Comparison of ENCODE assay signal across 8 mouse cellular contexts in genomic region chr1:155029195-155029879, GRCm38 (mm10).
A peak's percentile ranks its signal among the peaks of the same experiment; 100 is the strongest.
DNase-seq lines count a peak whose midpoint lies in the region; ATAC-seq lines count a peak whose summit lies in the region.

No protein-coding gene starts in this region.

- H3K9ac ChIP-seq in forebrain, embryonic 11.5 days (ENCODE audit: low read length): no peak overlapping the region
- H3K9ac ChIP-seq in stomach, embryonic 16.5 days (ENCODE audit: low read length): 0 out of 2 replicates have a peak overlapping the region, but pooled peaks have one; percentile 8

- intact Hi-C loops in left cerebral cortex, postnatal 36 days (cut with DNase I): no loop called here

- peaks cover 58% of the 10 kb centered on the region for H3K4me1 ChIP-seq in forebrain, embryonic 10.5 days
- H3K4me1 ChIP-seq in forebrain, embryonic 11.5 days (replicated peaks; ENCODE audit: control insufficient read depth, insufficient read depth, low read length): peaks cover 8% of the 10 kb centered on the region
- H3K4me1 ChIP-seq in stomach, embryonic 16.5 days (ENCODE audit: control insufficient read depth, insufficient read depth, low read length): no peaks in the 10 kb centered on the region

- H3K36me3 ChIP-seq in forebrain, embryonic 10.5 days (replicated peaks): no peaks in the 10 kb centered on the region
- H3K36me3 ChIP-seq in forebrain, embryonic 11.5 days (ENCODE audit: control insufficient read depth, insufficient read depth, low read length): no peaks in the 10 kb centered on the region
- no peaks in the 10 kb centered on the region for H3K36me3 ChIP-seq in stomach, embryonic 16.5 days (ENCODE audit: control insufficient read depth, insufficient read depth, low read length)

- peak overlapping the region; percentile 45 for H3K27ac ChIP-seq in forebrain, embryonic 10.5 days
- H3K27ac ChIP-seq in forebrain, embryonic 11.5 days (ENCODE audit: low read depth, low read length): no peak overlapping the region
- H3K27ac ChIP-seq in stomach, embryonic 16.5 days (ENCODE audit: low read length): no peak overlapping the region

- H3K4me2 ChIP-seq in forebrain, embryonic 11.5 days (ENCODE audit: low read depth, low read length, severe bottlenecking): no peak overlapping the region
- no peak overlapping the region for H3K4me2 ChIP-seq in stomach, embryonic 16.5 days (ENCODE audit: low read depth, low read length)

- H3K27me3 ChIP-seq in forebrain, embryonic 10.5 days (ENCODE audit: poor library complexity, severe bottlenecking): peaks cover 32% of the 10 kb centered on the region
- no peaks in the 10 kb centered on the region for H3K27me3 ChIP-seq in forebrain, embryonic 11.5 days (ENCODE audit: control insufficient read depth, insufficient read depth, low read length)
- H3K27me3 ChIP-seq in stomach, embryonic 16.5 days (ENCODE audit: control insufficient read depth, insufficient read depth, low read length): no peaks in the 10 kb centered on the region

- no peak for DNase-seq in forebrain, embryonic 10.5 days (ENCODE audit: extremely low spot score, low spot score)
- no peak for DNase-seq in forebrain, embryonic 11.5 days (ENCODE audit: low spot score)
- peak; percentile 94 for DNase-seq in right cerebral cortex, adult 18-20 months
- no peak for DNase-seq in right cerebral cortex, postnatal 4 days
- DNase-seq in left cerebral cortex, postnatal 36 days (ENCODE audit: low spot score in 2 of 2): peak; percentile 82 to 90
- no peak for DNase-seq in gastrocnemius, adult 8-10 months (ENCODE audit: low spot score in 2 of 2)
- no peak for DNase-seq in MN1 (ENCODE audit: low spot score)

- WGBS in forebrain, embryonic 10.5 days: 71% methylated on average over 17 of the region's 17 CpGs
- 57% methylated on average over 17 of the region's 17 CpGs for WGBS in forebrain, embryonic 11.5 days
- WGBS in stomach, embryonic 16.5 days: 65% methylated on average over 17 of the region's 17 CpGs

- ATAC-seq in forebrain, embryonic 11.5 days (replicated peaks; ENCODE audit: low FRiP score): no peak
- ATAC-seq in stomach, embryonic 16.5 days (ENCODE audit: insufficient read depth, low FRiP score): no peak

- no peak overlapping the region for H3K4me3 ChIP-seq in forebrain, embryonic 10.5 days
- no peak overlapping the region for H3K4me3 ChIP-seq in forebrain, embryonic 11.5 days (ENCODE audit: low read depth, low read length)
- H3K4me3 ChIP-seq in stomach, embryonic 16.5 days (replicated peaks; ENCODE audit: low read length): no peak overlapping the region

- no peaks in the 10 kb centered on the region for H3K9me3 ChIP-seq in forebrain, embryonic 10.5 days
- H3K9me3 ChIP-seq in forebrain, embryonic 11.5 days (ENCODE audit: control insufficient read depth, low read length): no peaks in the 10 kb centered on the region
- H3K9me3 ChIP-seq in stomach, embryonic 16.5 days (replicated peaks; ENCODE audit: control insufficient read depth, low read length): 0 out of 2 replicates have a peak, but pooled peaks cover 4% of the 10 kb centered on the region

Comparison
In these comparisons a context has a peak if more than half of its experiments do, and no peak if none do; other contexts are left out.
1. DNase-seq: peak in right cerebral cortex, adult 18-20 months (single experiment) and left cerebral cortex, postnatal 36 days (2 of 2); none in forebrain, embryonic 10.5 days (single experiment), forebrain, embryonic 11.5 days (single experiment), right cerebral cortex, postnatal 4 days (single experiment), gastrocnemius, adult 8-10 months (0 of 2) and MN1 (single experiment).